Mouse (Mus musculus) intestine, embryonic 14.5 days (tissue): ENCODE measurements around the gene Atxn3. TPM values are rescaled to one million over a fixed set of nuclear protein-coding genes. Genes with fewer than 3 reads are reported as not detected.
A peak's percentile ranks its signal among the peaks of the same experiment; 100 is the strongest.

Source experiments
- ATAC-seq: fragments of 200-750 bp; cut with Nextera tagmentation; replicated peaks from 2 replicates; pipeline ENCODE4 v1.8.0; 2017; ENCODE audit warnings: low read depth, moderate number of reproducible peaks, moderate TSS enrichment, moderate library complexity; ENCODE audit not compliant: low FRiP score, low TSS enrichment
- DNase-seq: peaks from one replicate; pipeline ENCODE4 v3.0.0-alpha.2; 2018; ENCODE audit warnings: low spot score
- H3K27ac ChIP-seq: fragments of 300-500 bp; sonication (generic); 2 replicates; pipeline ENCODE4 v1.5.1; 2014; ENCODE audit warnings: low read depth, mild to moderate bottlenecking, control low read depth
- H3K27me3 ChIP-seq: fragments of 300-500 bp; sonication (generic); replicated peaks from 2 replicates; pipeline ENCODE4 v1.6.1; 2014; ENCODE audit warnings: low read length, control low read depth; ENCODE audit not compliant: control insufficient read depth, insufficient read depth
- H3K36me3 ChIP-seq: fragments of 300-500 bp; sonication (generic); 2 replicates; pipeline ENCODE4 v1.6.1; 2014; ENCODE audit warnings: low read length, control low read depth; ENCODE audit not compliant: control insufficient read depth, insufficient read depth
- H3K4me1 ChIP-seq: fragments of 300-500 bp; sonication (generic); replicated peaks from 2 replicates; pipeline ENCODE4 v1.6.1; 2014; ENCODE audit warnings: low read length, control low read depth, mixed read lengths; ENCODE audit not compliant: control insufficient read depth, insufficient read depth
- H3K4me2 ChIP-seq: fragments of 300-500 bp; sonication (generic); 2 replicates; pipeline ENCODE4 v1.6.1; 2014; ENCODE audit warnings: low read length
- H3K4me3 ChIP-seq: fragments of 300-500 bp; sonication (generic); 2 replicates; pipeline ENCODE4 v1.5.1; 2014; ENCODE audit warnings: low read depth, low read length, control low read depth, mixed read lengths
- H3K9ac ChIP-seq: fragments of 300-500 bp; sonication (generic); 2 replicates; pipeline ENCODE4 v1.6.1; 2014; ENCODE audit warnings: mild to moderate bottlenecking, low read length
- H3K9me3 ChIP-seq: fragments of 300-500 bp; sonication (generic); 2 replicates; pipeline ENCODE4 v1.6.1; 2016; ENCODE audit warnings: low read length, control low read depth; ENCODE audit not compliant: control insufficient read depth
- WGBS: fragments of 180-500 bp; shearing (Covaris S2); extraction: QIAGEN DNeasy Blood & Tissue Kit; methylation state at CpG from one replicate; pipeline ENCODE4 v1.1.7; 2014; 5-methylcytosine and 5-hydroxymethylcytosine counted together
- polyA plus RNA-seq: library from polyadenylated mRNA; unstranded; fragments of >200 nt; fragmentation: Nextera tagmentation; extraction: Ambion mirVana; gene quantifications from 2 replicates; pipeline ENCODE4 v1.2.1, GENCODE M21; 2014

Gene Atxn3
- polyA plus RNA-seq, 1 experiment from 2014 or later: 14.3 TPM

DNA sequence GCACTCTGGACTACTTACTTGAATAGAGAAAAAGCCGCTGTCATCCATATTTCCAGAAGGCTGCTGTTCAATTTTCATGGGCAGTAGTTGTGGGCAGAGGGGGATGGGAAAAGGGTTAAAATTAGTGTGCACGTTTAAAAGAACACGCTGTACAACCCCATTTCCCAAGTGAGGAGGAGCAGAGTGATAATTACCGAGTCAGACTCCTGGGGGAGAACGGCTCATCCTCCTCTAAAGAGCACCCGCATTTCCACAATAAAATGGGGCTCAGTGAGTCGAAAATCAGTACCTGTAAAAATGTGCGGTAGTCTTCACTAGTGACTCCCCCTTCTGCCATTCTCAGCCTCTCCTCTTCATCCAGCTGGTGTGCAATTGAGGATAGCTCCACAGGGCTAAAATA lies 10.1 kb downstream of the Atxn3 start:
- no peak overlapping the region for H3K4me2 ChIP-seq
- H3K9ac ChIP-seq: no peak overlapping the region
- DNase-seq: no peak
- no peaks in the 10 kb centered on the region for H3K27me3 ChIP-seq
- no peak overlapping the region for H3K4me3 ChIP-seq
- no peaks in the 10 kb centered on the region for H3K4me1 ChIP-seq
- H3K9me3 ChIP-seq: no peaks in the 10 kb centered on the region
- peaks cover 36% of the 10 kb centered on the region for H3K36me3 ChIP-seq
- no peak for ATAC-seq
- WGBS: 92% methylated on average over 8 of the region's 8 CpGs
- no peak overlapping the region for H3K27ac ChIP-seq

DNA sequence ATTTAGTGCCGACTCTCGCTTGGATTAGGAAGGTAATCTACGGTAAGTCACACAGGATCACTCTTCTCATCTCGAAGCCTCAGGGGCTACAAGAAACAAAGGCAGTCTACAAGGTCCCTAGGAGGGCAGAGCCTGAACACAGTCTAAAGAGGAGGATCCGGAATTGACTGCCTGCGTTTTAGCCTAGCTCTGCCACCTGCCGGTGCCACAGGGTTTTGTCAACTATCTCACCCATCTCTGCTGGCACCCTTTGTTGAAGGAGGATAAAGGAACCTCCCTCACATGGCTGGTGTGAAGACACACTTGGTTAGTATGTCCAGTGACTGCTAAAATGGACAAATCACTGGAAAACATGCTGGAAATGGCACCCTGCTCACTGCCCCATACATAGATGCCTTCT lies 20.5 kb downstream of the Atxn3 start:
- Histone ChIP-seq H3K27me3 (no peaks in the 10 kb centered on the region), H3K4me1 (no peaks in the 10 kb centered on the region), H3K27ac (no peak overlapping the region), H3K4me3 (no peak overlapping the region), H3K4me2 (no peak overlapping the region), H3K9ac (no peak overlapping the region), H3K9me3 (no peaks in the 10 kb centered on the region), H3K36me3 (peaks cover 48% of the 10 kb centered on the region)
- 87% methylated on average over 7 of the region's 7 CpGs for WGBS
- DNase-seq: no peak
- no peak for ATAC-seq

DNA sequence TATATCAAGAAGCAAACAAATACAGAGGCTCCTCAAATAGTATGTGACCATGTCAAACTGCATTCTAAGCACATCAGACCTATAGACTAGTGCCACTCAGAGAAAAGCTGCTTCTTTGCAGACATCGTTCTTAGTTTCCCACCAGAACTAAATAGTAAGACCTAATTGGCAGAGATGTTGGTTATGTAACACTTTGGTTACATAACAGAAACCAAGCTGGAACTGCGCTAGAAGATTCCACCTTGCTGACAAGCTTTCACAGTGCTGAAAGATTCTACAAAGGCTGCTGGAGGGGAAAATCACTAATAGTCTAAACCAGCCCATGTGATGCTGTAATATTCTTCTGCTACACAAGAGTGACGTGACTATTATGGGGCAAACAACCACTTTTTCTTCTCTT lies 22.8 kb downstream of the Atxn3 start:
- H3K27ac ChIP-seq: no peak overlapping the region

DNA sequence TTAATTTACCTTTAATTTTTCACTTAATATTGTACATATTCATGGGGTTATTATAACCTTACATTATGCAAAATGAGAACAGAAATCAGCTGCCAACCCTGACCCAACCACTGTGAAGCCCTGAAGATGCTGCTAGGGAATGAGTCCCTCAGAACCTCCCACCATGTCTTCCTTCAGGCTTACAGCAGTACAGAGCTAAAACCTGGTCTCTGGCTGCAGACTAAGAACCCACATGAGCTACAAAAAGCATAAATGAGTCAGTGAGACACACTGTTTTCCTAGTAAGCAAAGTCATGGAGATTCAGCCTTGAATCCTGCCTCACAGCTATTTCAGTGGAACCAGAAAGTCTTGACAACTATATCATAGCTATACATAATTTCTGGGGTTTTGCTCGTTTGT lies 29.6 kb downstream of the Atxn3 start:
- DNase-seq (no peak), ATAC-seq (no peak)
- no peaks in the 10 kb centered on the region for H3K27me3 ChIP-seq
- H3K36me3 ChIP-seq: peaks cover 95% of the 10 kb centered on the region
- no peaks in the 10 kb centered on the region for H3K9me3 ChIP-seq
- H3K27ac ChIP-seq: no peak overlapping the region
- H3K4me1 ChIP-seq: no peaks in the 10 kb centered on the region
- no peak overlapping the region for H3K4me3 ChIP-seq
- no peak overlapping the region for H3K9ac ChIP-seq
- H3K4me2 ChIP-seq: no peak overlapping the region
- WGBS: 87% methylated on average over 1 of the region's 1 CpGs

More for the DNA sequence above, 22.8 kb downstream of the Atxn3 start:
- no peak overlapping the region for H3K9ac ChIP-seq
- no peaks in the 10 kb centered on the region for H3K4me1 ChIP-seq
- ATAC-seq (no peak), DNase-seq (no peak)
- no peak overlapping the region for H3K4me2 ChIP-seq
- H3K9me3 ChIP-seq: no peaks in the 10 kb centered on the region
- peaks cover 53% of the 10 kb centered on the region for H3K36me3 ChIP-seq
- no peak overlapping the region for H3K4me3 ChIP-seq
- 96% methylated on average over 3 of the region's 3 CpGs for WGBS
- H3K27me3 ChIP-seq: no peaks in the 10 kb centered on the region

DNA sequence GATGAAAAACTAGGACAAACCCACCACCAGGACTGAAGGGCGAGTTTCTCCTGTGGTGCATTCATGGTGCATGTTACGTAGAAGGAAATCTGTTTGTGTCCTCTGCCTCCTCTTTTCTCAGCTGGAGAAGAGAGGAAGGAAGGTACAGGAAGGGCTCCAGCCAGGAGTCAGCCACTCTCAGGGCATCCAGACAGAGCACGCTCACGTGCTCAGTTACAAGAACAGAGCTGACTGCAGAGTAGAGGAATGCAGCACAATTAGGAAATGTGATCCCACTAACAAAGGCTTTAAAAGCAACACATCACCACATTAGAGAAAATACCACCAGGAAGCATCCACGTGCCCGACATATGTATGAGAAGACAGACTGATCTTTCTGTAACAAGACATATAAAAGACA lies 35.7 kb downstream of the Atxn3 start:
- Histone ChIP-seq H3K9me3 (no peaks in the 10 kb centered on the region), H3K4me2 (no peak overlapping the region), H3K36me3 (peaks cover 53% of the 10 kb centered on the region), H3K27me3 (no peaks in the 10 kb centered on the region), H3K9ac (no peak overlapping the region), H3K4me1 (no peaks in the 10 kb centered on the region), H3K27ac (no peak overlapping the region), H3K4me3 (no peak overlapping the region)
- ATAC-seq: no peak
- 91% methylated on average over 6 of the region's 6 CpGs for WGBS
- DNase-seq: no peak

DNA sequence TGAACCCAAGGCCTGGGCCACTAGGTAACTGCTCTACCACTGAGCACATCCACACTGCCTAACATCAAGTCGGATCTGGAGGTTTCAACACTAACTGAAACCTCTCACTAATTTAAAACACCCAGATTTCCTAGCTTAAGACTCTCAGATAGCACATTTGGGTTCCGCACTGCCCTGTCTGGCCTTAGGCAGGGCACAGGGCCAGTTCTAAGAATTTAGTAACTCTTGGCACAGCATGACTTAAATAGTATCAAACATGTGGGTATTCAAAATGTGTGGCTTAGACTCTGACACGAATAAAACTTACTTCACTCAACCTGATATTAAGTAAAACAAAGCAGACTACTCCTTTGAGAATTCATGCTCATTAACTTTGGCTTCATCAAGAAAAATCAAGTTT lies 38.2 kb downstream of the Atxn3 start:
- WGBS: 85% methylated on average over 3 of the region's 3 CpGs
- Histone ChIP-seq H3K9me3 (no peaks in the 10 kb centered on the region), H3K4me2 (no peak overlapping the region), H3K9ac (no peak overlapping the region), H3K36me3 (peaks cover 29% of the 10 kb centered on the region), H3K4me1 (no peaks in the 10 kb centered on the region), H3K27ac (no peak overlapping the region), H3K27me3 (no peaks in the 10 kb centered on the region), H3K4me3 (no peak overlapping the region)
- ATAC-seq (no peak), DNase-seq (no peak)

DNA sequence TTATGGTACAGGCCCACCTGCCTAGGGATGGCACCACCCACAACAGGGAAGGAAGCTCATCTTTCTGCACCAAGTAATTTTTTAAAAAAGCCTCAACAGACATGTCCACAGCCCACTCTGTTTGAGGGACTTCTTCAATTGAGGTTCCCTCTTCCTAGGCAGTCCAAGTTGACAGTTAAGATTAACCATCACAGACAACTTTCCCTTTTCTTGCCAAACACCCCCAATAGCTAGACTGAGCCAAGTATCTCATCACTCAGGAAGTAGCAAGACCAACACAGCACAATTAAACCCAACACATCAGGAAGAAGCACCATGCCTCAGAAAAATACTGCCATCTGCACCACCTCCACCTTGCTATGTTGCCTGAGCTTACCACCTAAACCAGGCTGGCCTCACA lies 40.9 kb downstream of the Atxn3 start:
- peaks cover 8% of the 10 kb centered on the region; the same call in 1 of the 2 replicates for H3K36me3 ChIP-seq
- H3K27ac ChIP-seq: no peak overlapping the region
- H3K9me3 ChIP-seq: no peaks in the 10 kb centered on the region
- no peak for DNase-seq
- H3K4me2 ChIP-seq: no peak overlapping the region
- H3K4me1 ChIP-seq: 0 out of 2 replicates have a peak, but pooled peaks cover 3% of the 10 kb centered on the region
- ATAC-seq: no peak
- H3K4me3 ChIP-seq: no peak overlapping the region
- H3K9ac ChIP-seq: no peak overlapping the region
- H3K27me3 ChIP-seq: no peaks in the 10 kb centered on the region

DNA sequence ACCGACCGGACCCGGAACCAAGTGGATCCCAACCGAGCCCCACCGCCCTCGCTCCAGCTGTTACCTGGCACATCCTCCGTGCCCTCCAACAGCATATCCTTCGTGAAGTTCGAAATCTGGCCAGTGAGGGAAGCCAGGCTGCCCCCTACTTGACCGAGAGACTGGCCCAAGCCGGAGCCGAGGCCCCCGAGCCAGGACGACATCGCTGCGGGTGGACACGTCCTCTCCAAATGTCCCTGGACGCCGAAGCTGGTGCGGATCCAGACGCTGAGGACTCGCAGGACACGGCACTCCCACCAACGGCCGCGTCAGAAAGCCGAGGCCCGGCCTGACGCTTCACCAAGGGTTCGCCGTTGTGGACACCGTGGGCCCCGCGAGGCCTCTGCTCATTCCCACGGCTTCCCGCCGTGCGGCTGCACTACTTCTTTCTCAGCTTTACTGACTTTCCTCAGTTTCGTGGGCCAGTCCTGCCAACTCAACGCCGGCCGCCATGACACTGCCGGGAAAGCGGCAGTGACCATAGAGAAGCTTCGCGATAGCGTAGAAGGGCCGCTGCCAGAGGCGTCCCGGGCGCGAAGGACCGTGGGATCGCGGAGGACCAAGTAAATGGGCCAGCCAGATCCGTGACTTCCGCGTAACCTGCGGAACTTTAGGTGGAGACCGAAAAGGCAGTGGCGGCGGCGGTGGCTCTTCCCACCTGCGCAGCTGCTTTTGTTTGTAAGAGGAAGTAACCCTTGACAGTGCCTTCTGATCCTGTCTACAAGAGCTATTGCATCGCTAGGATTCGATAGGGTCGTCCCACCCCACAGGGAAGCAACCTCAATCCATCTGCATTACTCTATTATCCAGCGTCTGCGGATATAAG lies 45.2 kb downstream of the Atxn3 start, which contains the start of gene Trip11:
TSS of gene Trip11 (minus strand) at position 642 of the 865 bp plus-strand sequence.
- DNase-seq: peak; percentile 92
- Histone ChIP-seq H3K4me2 (peak within 1 kb of the TSS; percentile 84), H3K27ac (peak within 1 kb of the TSS; percentile 90), H3K36me3 (peaks cover 10% of the 10 kb centered on the region), H3K9me3 (no peaks in the 10 kb centered on the region), H3K4me3 (peak within 1 kb of the TSS; percentile 65), H3K4me1 (peaks cover 13% of the 10 kb centered on the region), H3K9ac (peak within 1 kb of the TSS; percentile 80), H3K27me3 (no peaks in the 10 kb centered on the region)
- under 1% methylated on average over 69 of the region's 69 CpGs for WGBS
- ATAC-seq: peak; percentile 95

DNA sequence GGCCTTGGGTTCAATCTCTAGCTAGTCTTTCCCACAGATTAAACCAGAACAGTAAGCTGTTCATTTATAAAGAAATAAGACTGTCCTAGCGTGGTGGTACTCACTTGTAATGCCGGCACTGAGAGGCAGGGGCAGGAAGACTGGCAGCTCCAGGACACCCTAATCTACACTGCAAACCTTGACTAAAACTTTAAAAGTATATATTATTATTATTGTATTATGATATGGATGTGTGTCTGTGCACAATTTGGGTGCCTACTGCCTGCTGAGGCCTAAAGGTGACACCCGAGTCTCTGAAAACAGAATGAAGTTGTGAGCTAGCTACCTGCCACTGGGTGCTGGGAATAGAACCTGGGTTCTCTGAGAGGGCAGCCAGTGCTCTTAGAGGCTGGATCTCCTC lies 46.7 kb downstream of the Atxn3 start:
- Histone ChIP-seq H3K36me3 (peaks cover 10% of the 10 kb centered on the region), H3K27ac (no peak overlapping the region), H3K4me2 (peak overlapping the region; percentile 84), H3K9me3 (no peaks in the 10 kb centered on the region), H3K4me3 (no peak overlapping the region), H3K9ac (0 out of 2 replicates have a peak overlapping the region, but pooled peaks have one; percentile 80), H3K4me1 (peaks cover 13% of the 10 kb centered on the region), H3K27me3 (no peaks in the 10 kb centered on the region)
- ATAC-seq (no peak), DNase-seq (no peak)
- WGBS: 85% methylated on average over 3 of the region's 3 CpGs
